Mouse (Mus musculus) kidney, postnatal 36 days (tissue): ENCODE results near the gene Zzz3.
"Not testable (repeated sequence)": the region's sequence is repeated elsewhere in the genome, so short reads cannot be mapped to it uniquely, and the experiment has no call there.

ENCODE experiments used
- DNase-seq, 2 experiments: peaks; one replicate each; pipeline ENCODE4 v3.0.0; 2021 to 2022; ENCODE audit warnings: mixed read lengths in 2 of 2

Gene Zzz3

DNA sequence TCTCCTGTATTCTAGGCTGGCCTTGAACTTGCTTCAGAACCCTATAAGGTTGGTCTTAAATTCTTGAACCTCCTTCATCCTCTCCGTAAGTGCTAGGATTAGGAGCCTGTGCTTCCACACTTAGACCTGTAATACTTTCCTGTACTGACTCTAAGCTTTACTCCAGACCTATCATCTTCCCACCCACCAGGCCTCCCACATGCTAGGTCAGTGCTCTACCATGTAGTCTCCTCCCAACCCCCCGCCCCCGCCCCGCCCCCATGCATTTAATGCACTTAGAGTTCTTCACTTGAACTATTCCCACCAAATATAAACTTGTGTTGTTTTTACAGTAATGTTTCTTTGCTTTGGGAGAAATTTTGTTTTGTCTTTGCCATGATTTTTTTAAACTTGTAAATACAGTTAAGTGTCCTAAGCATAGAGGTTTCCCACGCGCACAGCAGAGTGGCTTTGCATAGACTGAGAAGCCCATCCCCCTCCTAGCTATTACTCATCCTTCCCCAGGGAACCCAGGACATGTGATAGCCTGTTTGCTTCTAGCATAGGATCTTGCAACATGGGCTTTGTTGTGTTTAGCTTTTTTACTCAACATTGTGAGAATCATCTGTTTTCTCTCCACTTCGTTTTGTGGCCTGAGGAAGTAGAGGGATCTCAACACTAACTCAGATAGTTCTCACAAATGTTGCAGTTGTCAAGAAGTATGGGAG is 6.8 kb downstream of the Zzz3 start:
- DNase-seq = peak; percentile 41 to 60

- DNase-seq = no peak
Observed at GRCm38 (mm10) chr3:152402671-152403066, 7.4 kb downstream of the Zzz3 start.

- DNase-seq = peak; percentile 39 to 81
Observed at GRCm38 (mm10) chr3:152403827-152404226, 8.6 kb downstream of the Zzz3 start.

DNA sequence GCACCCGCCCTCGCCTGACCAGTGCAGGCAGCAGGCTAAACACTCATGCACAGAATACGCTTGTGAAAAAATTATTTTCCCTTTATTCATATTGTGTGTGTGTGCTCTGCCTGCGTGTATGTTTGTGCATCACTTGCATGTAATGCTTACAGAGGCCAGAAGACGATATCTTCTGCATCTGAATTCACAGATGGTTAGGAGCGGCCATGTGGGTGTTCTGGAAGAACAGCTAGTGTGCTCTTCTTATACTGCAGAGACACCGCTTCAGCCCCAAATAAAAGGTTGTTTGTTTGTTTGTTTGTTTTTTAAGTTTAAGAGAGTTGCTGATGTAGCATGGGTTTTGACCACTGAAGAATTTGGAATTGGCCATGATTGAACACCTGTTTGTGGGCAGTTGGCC is 10.1 kb downstream of the Zzz3 start:
- DNase-seq = no peak

DNA sequence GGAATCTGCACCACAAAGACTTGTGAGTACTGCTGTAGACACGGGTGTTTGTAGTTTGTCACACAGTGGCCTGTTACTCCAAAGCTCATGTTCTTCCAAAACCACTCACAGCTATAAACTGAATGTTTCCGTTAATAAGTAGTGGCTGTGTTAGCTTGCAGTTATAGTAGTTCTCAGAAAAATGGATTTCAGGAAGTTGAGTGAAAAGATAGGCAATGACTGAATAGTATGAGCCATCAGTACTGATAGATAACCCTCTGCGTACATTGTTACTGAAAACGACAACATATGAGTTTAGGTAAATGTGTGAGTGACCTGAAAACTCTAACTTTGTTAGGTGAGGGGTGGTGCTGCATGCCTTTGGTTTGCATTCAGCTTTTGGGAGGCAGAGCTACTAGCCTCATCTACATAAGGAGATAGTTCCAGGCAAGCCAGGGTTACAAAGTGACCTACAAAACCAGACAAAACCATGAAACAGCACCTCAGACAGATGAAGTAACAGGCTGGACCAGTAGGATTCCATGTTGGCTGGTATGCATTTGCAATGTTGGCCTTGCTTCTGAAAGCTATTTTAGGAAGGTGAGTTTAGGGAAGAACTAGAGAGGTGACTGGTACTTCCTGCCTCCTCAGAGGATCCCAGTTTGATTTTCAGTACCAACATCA is 10.8 kb downstream of the Zzz3 start:
- no peak for DNase-seq

GRCm38 (mm10) chr3:152410980-152411551 is 15.8 kb downstream of the Zzz3 start:
- DNase-seq = peak in 1 of 2 experiments; percentile 25

GRCm38 (mm10) chr3:152412362-152412761 is 17.1 kb downstream of the Zzz3 start:
- no peak for DNase-seq

DNA sequence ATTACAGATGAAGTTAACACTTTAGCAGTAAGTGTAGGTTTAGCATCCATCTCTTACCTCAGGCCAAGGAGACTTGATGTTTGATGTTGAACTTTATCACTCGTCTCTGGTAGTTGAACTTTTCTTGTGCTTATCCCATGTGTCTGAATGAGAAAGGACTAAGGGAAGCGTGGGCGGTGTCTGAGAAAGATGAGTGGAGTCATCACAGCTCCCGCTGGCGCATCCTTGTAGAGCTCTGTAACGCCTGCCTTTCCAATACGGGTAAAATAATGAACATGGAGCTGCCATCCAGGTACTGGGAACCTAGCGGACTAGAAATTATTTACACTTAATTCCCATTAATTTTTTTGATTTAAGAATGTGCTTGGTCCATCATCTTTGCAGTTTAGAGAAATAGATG is 33.7 kb downstream of the Zzz3 start:
- DNase-seq = no peak

GRCm38 (mm10) chr3:152432677-152433076 is 37.4 kb downstream of the Zzz3 start:
- DNase-seq = no peak

DNA sequence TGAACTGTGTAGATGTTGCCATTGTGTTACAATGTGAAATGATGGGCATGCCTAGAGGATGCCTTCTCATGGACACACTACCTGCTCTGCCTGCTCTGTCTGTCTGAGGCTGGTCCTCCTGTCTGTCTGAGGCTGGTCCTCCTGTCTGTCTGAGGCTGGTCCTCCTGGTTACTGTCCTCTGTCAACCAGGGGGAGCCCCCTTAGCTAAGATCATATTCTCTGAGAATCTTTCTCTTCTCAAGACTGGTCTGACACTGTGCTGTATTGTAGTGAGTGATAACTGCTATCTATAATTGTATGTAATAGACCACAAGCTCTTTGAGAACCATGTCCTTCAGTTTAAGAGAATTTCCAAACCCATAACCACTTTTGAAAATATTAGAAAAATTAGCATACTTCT is 40.3 kb downstream of the Zzz3 start:
- DNase-seq = no peak

GRCm38 (mm10) chr3:152438068-152438467 is 42.8 kb downstream of the Zzz3 start:
- peak; percentile 35 to 36 for DNase-seq

GRCm38 (mm10) chr3:152442795-152443194 is 47.5 kb downstream of the Zzz3 start:
- no peak for DNase-seq

DNA sequence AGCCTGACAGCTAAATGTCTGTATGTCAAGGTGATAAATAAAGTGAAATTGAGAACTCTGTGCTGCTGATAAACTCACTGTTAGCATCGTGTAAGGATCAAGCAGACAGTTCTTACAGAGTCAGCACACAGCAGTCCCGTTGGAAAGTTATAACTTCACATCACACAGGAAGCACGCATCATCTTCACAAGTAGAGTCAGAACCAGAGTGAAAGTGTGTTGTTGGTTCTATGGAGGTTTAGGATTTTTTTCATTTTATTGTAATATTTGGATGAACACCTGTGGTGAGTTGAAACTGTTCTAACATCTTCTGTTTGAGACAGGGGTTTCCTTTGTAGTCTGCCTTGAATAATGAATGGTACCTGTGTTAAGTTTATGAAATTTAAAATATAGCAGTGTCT is 48.8 kb downstream of the Zzz3 start:
- no peak for DNase-seq

GRCm38 (mm10) chr3:152446966-152447365 is 51.7 kb downstream of the Zzz3 start:
- DNase-seq = no peak

- DNase-seq = no peak
Observed at GRCm38 (mm10) chr3:152453163-152453562, 57.9 kb downstream of the Zzz3 start.

DNA sequence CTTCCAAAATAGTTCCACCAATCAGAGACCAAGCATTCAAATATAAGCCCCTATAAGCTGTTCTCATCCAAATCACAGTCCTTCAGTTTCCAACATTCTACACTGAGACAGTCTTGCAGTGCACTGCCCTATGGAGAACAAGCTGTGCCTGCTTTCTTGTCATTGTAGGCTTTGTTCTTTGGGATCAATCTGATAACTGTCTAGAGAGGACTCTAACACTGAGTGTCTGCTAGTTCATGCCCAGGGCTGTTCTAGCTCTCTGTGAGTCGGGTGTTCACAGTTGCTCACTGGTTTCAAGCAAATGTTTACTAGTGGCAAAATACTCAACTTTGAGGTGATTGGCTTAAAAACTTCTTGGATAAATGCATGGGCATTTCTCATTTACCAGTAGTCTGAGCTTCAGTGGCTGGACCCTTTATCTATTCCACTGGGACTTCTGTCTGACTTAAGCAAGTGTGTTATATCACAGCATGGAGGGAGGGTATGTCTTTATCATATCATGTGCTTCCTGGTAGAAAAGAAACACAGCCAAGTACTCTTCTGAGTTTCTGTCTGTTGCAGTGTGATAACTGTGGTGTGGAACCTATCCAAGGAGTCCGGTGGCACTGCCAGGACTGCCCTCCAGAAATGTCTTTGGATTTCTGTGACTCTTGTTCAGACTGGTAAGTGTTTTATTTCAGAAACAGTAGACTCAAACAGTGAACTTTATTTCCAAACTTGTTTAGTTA is 62.2 kb downstream of the Zzz3 start:
- no peak for DNase-seq

- DNase-seq = not testable (repeated sequence)
Observed at GRCm38 (mm10) chr3:152458875-152459274, 63.6 kb downstream of the Zzz3 start.

GRCm38 (mm10) chr3:152460802-152461201 is 65.5 kb downstream of the Zzz3 start:
- DNase-seq = no peak

GRCm38 (mm10) chr3:152462038-152462547 is 66.8 kb downstream of the Zzz3 start:
- no peak for DNase-seq

DNA sequence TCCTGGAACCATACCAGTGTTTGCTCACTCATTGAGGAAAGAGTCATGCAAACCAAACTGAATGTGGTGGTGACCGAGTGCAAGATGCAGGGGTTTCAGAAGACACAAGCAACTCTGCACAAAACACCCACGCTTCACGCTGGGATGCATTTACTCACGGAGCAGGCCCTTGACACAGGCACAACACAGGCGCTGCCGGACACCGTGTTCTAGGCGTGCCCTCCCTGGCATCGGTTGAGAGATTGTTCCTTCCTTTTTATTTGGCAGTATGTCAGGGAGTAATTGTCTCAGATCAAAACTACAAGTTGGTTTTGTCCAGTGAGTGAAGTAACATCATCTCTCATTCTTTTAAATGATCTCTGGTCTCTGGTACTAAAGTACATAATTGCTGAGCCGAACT is 67.6 kb downstream of the Zzz3 start:
- peak in 1 of 2 experiments; percentile 19 for DNase-seq

GRCm38 (mm10) chr3:152464462-152464861 is 69.2 kb downstream of the Zzz3 start:
- DNase-seq = no peak

- DNase-seq = no peak
Observed at GRCm38 (mm10) chr3:152465338-152465737, 70.1 kb downstream of the Zzz3 start.

- no peak for DNase-seq
Observed at GRCm38 (mm10) chr3:152466849-152467248, 71.6 kb downstream of the Zzz3 start.
